Mouse (Mus musculus) small intestine, adult 2 months (tissue): Measurements from ENCODE around the gene Mctp1.

Source experiments
- CTCF ChIP-seq: fragments of 200-500 bp; IDR thresholded peaks from 2 replicates; pipeline ENCODE4 v1.5.1; 2012; ENCODE audit warnings: low read depth, mild to moderate bottlenecking, control low read depth, inconsistent platforms, low read length, moderate library complexity, mixed read lengths; ENCODE audit not compliant: insufficient replicate concordance, insufficient read length; ENCODE audit errors: extremely low read depth
- POLR2A ChIP-seq: fragments of 200-500 bp; IDR thresholded peaks from 2 replicates; pipeline ENCODE4 v1.6.1; 2012; ENCODE audit warnings: low read depth, mild to moderate bottlenecking, control low read depth, inconsistent platforms, low read length, moderate library complexity

- no peak for TF ChIP-seq CTCF
- TF ChIP-seq POLR2A: no peak
Measured at GRCm38 (mm10) chr13:77002628-77003027, 618.3 kb downstream of the Mctp1 start.
